Mouse (Mus musculus): ENCODE measurements around the gene Mknk2. TPM values are rescaled to one million over a fixed set of nuclear protein-coding genes. Genes with fewer than 3 reads are reported as not detected.

Gene Mknk2
- polyA plus RNA-seq, 2 experiments, result 93.0 to 108 TPM

GRCm38 (mm10) chr10:80700038-80700504 lies 22.2 kb upstream of the Mknk2 start:
- H3K9me3 ChIP-seq (ENCODE audit: control insufficient read depth, low read length), result no peaks in the 10 kb centered on the region
- ATAC-seq (ENCODE audit: low FRiP score, low read depth), result no peak
- H3K27ac ChIP-seq (replicated peaks; ENCODE audit: low read depth, low read length), result no peak overlapping the region
- DNase-seq (ENCODE audit: low spot score), result no peak
- H3K4me2 ChIP-seq (replicated peaks; ENCODE audit: low read depth, low read length, severe bottlenecking), result peak overlapping the region; percentile 54; the same call in 1 of the 2 replicates
- peaks cover 21% of the 10 kb centered on the region for H3K4me1 ChIP-seq (ENCODE audit: control insufficient read depth, insufficient read depth, low read length)
- no peaks in the 10 kb centered on the region for H3K27me3 ChIP-seq (ENCODE audit: control insufficient read depth, insufficient read depth, low read length)
- WGBS, result 89% methylated on average over 7 of the region's 7 CpGs
- peaks cover 14% of the 10 kb centered on the region for H3K36me3 ChIP-seq (ENCODE audit: control insufficient read depth, insufficient read depth, low read length)
- H3K9ac ChIP-seq (ENCODE audit: low read depth, low read length, severe bottlenecking), result 0 out of 2 replicates have a peak overlapping the region, but pooled peaks have one; percentile 12
- H3K4me3 ChIP-seq (replicated peaks; ENCODE audit: low read length), result no peak overlapping the region
- no peak for TF ChIP-seq POLR2A (IDR thresholded peaks at IDR 0.05; ENCODE audit: borderline replicate concordance, extremely low read depth, insufficient read depth, insufficient read length)

DNA sequence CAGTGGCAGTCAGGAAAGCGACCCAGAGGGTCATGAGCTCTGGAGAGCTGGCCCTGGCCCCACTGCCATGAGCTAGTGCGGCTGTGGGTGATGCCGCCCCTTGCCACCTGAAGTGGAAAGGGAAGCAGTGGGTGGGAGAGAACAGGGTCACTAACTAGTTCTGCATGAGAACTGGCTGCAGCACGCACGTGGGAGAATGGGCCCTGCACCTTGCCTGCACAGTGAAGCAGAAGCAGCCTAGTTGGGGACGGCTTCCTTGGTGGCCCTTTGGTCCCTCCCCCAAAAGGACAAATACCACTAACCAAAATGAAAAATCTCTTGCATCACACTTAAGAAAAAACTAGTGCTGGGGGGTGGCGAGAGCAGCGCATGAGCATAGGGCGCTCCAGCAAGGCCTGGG lies 20.7 kb upstream of the Mknk2 start:
- Histone ChIP-seq H3K4me3 (replicated peaks; ENCODE audit: low read length) (no peak overlapping the region), H3K27me3 (ENCODE audit: control insufficient read depth, insufficient read depth, low read length) (no peaks in the 10 kb centered on the region), H3K36me3 (ENCODE audit: control insufficient read depth, insufficient read depth, low read length) (peaks cover 28% of the 10 kb centered on the region), H3K4me2 (replicated peaks; ENCODE audit: low read depth, low read length, severe bottlenecking) (no peak overlapping the region), H3K27ac (replicated peaks; ENCODE audit: low read depth, low read length) (no peak overlapping the region), H3K9ac (ENCODE audit: low read depth, low read length, severe bottlenecking) (no peak overlapping the region), H3K4me1 (ENCODE audit: control insufficient read depth, insufficient read depth, low read length) (peaks cover 17% of the 10 kb centered on the region), H3K9me3 (ENCODE audit: control insufficient read depth, low read length) (no peaks in the 10 kb centered on the region)
- no peak for TF ChIP-seq POLR2A (IDR thresholded peaks at IDR 0.05; ENCODE audit: borderline replicate concordance, extremely low read depth, insufficient read depth, insufficient read length)
- DNase-seq (ENCODE audit: low spot score) (no peak), ATAC-seq (ENCODE audit: low FRiP score, low read depth) (no peak)
- 89% methylated on average over 9 of the region's 9 CpGs for WGBS

- H3K27me3 ChIP-seq (ENCODE audit: control insufficient read depth, insufficient read depth, low read length), result no peaks in the 10 kb centered on the region
- peaks cover 11% of the 10 kb centered on the region for H3K4me1 ChIP-seq (ENCODE audit: control insufficient read depth, insufficient read depth, low read length)
- H3K36me3 ChIP-seq (ENCODE audit: control insufficient read depth, insufficient read depth, low read length), result peaks cover 30% of the 10 kb centered on the region
- H3K4me3 ChIP-seq (replicated peaks; ENCODE audit: low read length), result no peak overlapping the region
- no peak overlapping the region for H3K9ac ChIP-seq (ENCODE audit: low read depth, low read length, severe bottlenecking)
- H3K27ac ChIP-seq (replicated peaks; ENCODE audit: low read depth, low read length), result no peak overlapping the region
- DNase-seq (ENCODE audit: low spot score) (no peak), ATAC-seq (ENCODE audit: low FRiP score, low read depth) (no peak)
- no peak for TF ChIP-seq POLR2A (IDR thresholded peaks at IDR 0.05; ENCODE audit: borderline replicate concordance, extremely low read depth, insufficient read depth, insufficient read length)
- H3K4me2 ChIP-seq (replicated peaks; ENCODE audit: low read depth, low read length, severe bottlenecking), result no peak overlapping the region
- 85% methylated on average over 9 of the region's 9 CpGs for WGBS
- no peaks in the 10 kb centered on the region for H3K9me3 ChIP-seq (ENCODE audit: control insufficient read depth, low read length)
These were observed 19.9 kb upstream of the Mknk2 start for GRCm38 (mm10) chr10:80697812-80698211.

- WGBS, result 89% methylated on average over 8 of the region's 8 CpGs
- H3K9ac ChIP-seq (ENCODE audit: low read depth, low read length, severe bottlenecking), result no peak overlapping the region
- DNase-seq (ENCODE audit: low spot score) (no peak), ATAC-seq (ENCODE audit: low FRiP score, low read depth) (no peak)
- H3K27me3 ChIP-seq (ENCODE audit: control insufficient read depth, insufficient read depth, low read length), result no peaks in the 10 kb centered on the region
- TF ChIP-seq POLR2A (IDR thresholded peaks at IDR 0.05; ENCODE audit: borderline replicate concordance, extremely low read depth, insufficient read depth, insufficient read length), result no peak
- H3K27ac ChIP-seq (replicated peaks; ENCODE audit: low read depth, low read length), result no peak overlapping the region
- no peak overlapping the region for H3K4me2 ChIP-seq (replicated peaks; ENCODE audit: low read depth, low read length, severe bottlenecking)
- H3K4me3 ChIP-seq (replicated peaks; ENCODE audit: low read length), result no peak overlapping the region
- H3K36me3 ChIP-seq (ENCODE audit: control insufficient read depth, insufficient read depth, low read length), result peaks cover 31% of the 10 kb centered on the region
- H3K4me1 ChIP-seq (ENCODE audit: control insufficient read depth, insufficient read depth, low read length), result peaks cover 11% of the 10 kb centered on the region
- no peaks in the 10 kb centered on the region for H3K9me3 ChIP-seq (ENCODE audit: control insufficient read depth, low read length)
These were observed 19.5 kb upstream of the Mknk2 start for GRCm38 (mm10) chr10:80697393-80697787.

- Histone ChIP-seq H3K9me3 (ENCODE audit: control insufficient read depth, low read length) (no peaks in the 10 kb centered on the region), H3K9ac (ENCODE audit: low read depth, low read length, severe bottlenecking) (peak overlapping the region; percentile 28; the same call in 1 of the 2 replicates), H3K36me3 (ENCODE audit: control insufficient read depth, insufficient read depth, low read length) (peaks cover 36% of the 10 kb centered on the region), H3K4me3 (replicated peaks; ENCODE audit: low read length) (no peak overlapping the region), H3K4me2 (replicated peaks; ENCODE audit: low read depth, low read length, severe bottlenecking) (no peak overlapping the region), H3K4me1 (ENCODE audit: control insufficient read depth, insufficient read depth, low read length) (peaks cover 11% of the 10 kb centered on the region), H3K27ac (replicated peaks; ENCODE audit: low read depth, low read length) (no peak overlapping the region), H3K27me3 (ENCODE audit: control insufficient read depth, insufficient read depth, low read length) (no peaks in the 10 kb centered on the region)
- DNase-seq (ENCODE audit: low spot score), result no peak
- no peak for ATAC-seq (ENCODE audit: low FRiP score, low read depth)
- WGBS, result 66% methylated on average over 11 of the region's 12 CpGs
- no peak for TF ChIP-seq POLR2A (IDR thresholded peaks at IDR 0.05; ENCODE audit: borderline replicate concordance, extremely low read depth, insufficient read depth, insufficient read length)
These were observed 18.8 kb upstream of the Mknk2 start for GRCm38 (mm10) chr10:80696502-80697392.
